Mouse (Mus musculus) ES-Bruce4 (cell line): ENCODE measurements around the gene Ugt1a6a. TPM values are rescaled to one million over a fixed set of nuclear protein-coding genes. Genes with fewer than 3 reads are reported as not detected.
A peak's percentile ranks its signal among the peaks of the same experiment; 100 is the strongest.
"Not testable (repeated sequence)": the region's sequence is repeated elsewhere in the genome, so short reads cannot be mapped to it uniquely, and the experiment has no call there.

Experiments
- H3K27ac ChIP-seq: 2 replicates; pipeline ENCODE4 v1.5.1; 2012; ENCODE audit warnings: low read length, inconsistent platforms; ENCODE audit not compliant: insufficient read depth
- H3K27me3 ChIP-seq: 2 replicates; pipeline ENCODE4 v1.6.1; 2012; ENCODE audit warnings: mild to moderate bottlenecking, low read length, inconsistent platforms; ENCODE audit not compliant: control insufficient read depth, poor library complexity, insufficient read depth, severe bottlenecking
- H3K36me3 ChIP-seq: 2 replicates; pipeline ENCODE4 v1.6.1; 2012; ENCODE audit warnings: inconsistent platforms, mild to moderate bottlenecking, low read length, moderate library complexity; ENCODE audit not compliant: control insufficient read depth, poor library complexity, insufficient read depth, severe bottlenecking
- H3K4me1 ChIP-seq: one replicate; pipeline ENCODE4 v1.8.1; 2011; ENCODE audit warnings: low read length; ENCODE audit not compliant: control insufficient read depth, insufficient read depth
- H3K4me3 ChIP-seq: 2 replicates; pipeline ENCODE4 v1.5.1; 2011; ENCODE audit warnings: low read depth, mild to moderate bottlenecking, low read length
- H3K9ac ChIP-seq: 2 replicates; pipeline ENCODE4 v1.6.1; 2012; ENCODE audit warnings: low read depth, mild to moderate bottlenecking, inconsistent platforms; ENCODE audit not compliant: poor library complexity, severe bottlenecking
- H3K9me3 ChIP-seq: replicated peaks from 2 replicates; pipeline ENCODE4 v1.6.1; 2012; ENCODE audit warnings: mild to moderate bottlenecking, low read length, inconsistent platforms; ENCODE audit not compliant: control insufficient read depth, poor library complexity, insufficient read depth, severe bottlenecking
- CTCF ChIP-seq: IDR thresholded peaks from one replicate; pipeline ENCODE4 v1.8.1; 2011; ENCODE audit warnings: low read depth, low read length
- EP300 ChIP-seq: IDR thresholded peaks from 2 replicates; pipeline ENCODE4 v1.6.1; 2011; ENCODE audit warnings: low read depth, low read length; ENCODE audit not compliant: insufficient read depth
- POLR2A ChIP-seq: IDR thresholded peaks from one replicate; pipeline ENCODE4 v1.8.1; 2011; ENCODE audit warnings: low read length; ENCODE audit not compliant: insufficient read depth
- polyA plus RNA-seq: library from polyadenylated mRNA; stranded (reverse); fragments of >200 nt; gene quantifications from 2 replicates; pipeline ENCODE4 v1.2.4, GENCODE M21; 2011; ENCODE audit warnings: low read depth; ENCODE audit not compliant: missing spikeins, insufficient read depth, insufficient read length

Gene Ugt1a6a
- not detected in 2 replicates for polyA plus RNA-seq

GRCm38 (mm10) chr1:88134457-88135011 is at the start of gene Ugt1a6a:
Ugt1a6a (plus strand) TSS chr1:88134809.
- not testable (repeated sequence) for H3K4me1 ChIP-seq, H3K9me3 ChIP-seq, H3K4me3 ChIP-seq, H3K27me3 ChIP-seq, H3K27ac ChIP-seq, H3K36me3 ChIP-seq, H3K9ac ChIP-seq

- no peaks in the 10 kb centered on the region for H3K27me3 ChIP-seq
- TF ChIP-seq EP300, result no peak
- no peak for TF ChIP-seq POLR2A
- no peak for TF ChIP-seq CTCF
- no peaks in the 10 kb centered on the region for H3K4me1 ChIP-seq
- H3K4me3 ChIP-seq, result no peak overlapping the region
- no peak overlapping the region for H3K27ac ChIP-seq
- H3K36me3 ChIP-seq, result no peaks in the 10 kb centered on the region
- no peak overlapping the region for H3K9ac ChIP-seq
- H3K9me3 ChIP-seq, result no peaks in the 10 kb centered on the region
These were observed 48.5 kb upstream of the Ugt1a6a start for GRCm38 (mm10) chr1:88086125-88086524.

DNA sequence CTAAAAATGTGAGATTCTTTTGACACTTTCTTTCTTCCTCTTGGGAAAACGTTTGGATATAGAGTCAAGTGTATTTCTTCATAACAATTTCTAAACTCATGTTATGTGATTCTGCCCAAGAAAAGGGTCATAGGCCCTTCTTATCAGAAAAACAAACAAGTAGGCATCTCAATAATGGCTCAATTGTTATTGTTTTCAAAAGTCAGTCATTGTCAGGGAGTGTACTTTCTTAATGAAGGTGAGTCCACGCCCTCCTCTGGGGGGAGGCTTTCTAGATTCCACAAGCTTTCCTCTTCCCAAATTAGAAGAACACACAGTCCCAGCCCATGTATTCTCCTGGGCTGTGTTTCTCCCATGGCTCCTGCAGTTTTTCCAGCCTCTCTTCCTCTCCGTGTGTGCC is 47.1 kb upstream of the Ugt1a6a start, which contains the start of gene Ugt1a8:
TSS of gene Ugt1a8 (plus strand) at position 301 of the 400 bp plus-strand sequence.
- no peaks in the 10 kb centered on the region for H3K36me3 ChIP-seq
- TF ChIP-seq CTCF (no peak), POLR2A (no peak), EP300 (no peak)
- H3K4me1 ChIP-seq, result no peaks in the 10 kb centered on the region

DNA sequence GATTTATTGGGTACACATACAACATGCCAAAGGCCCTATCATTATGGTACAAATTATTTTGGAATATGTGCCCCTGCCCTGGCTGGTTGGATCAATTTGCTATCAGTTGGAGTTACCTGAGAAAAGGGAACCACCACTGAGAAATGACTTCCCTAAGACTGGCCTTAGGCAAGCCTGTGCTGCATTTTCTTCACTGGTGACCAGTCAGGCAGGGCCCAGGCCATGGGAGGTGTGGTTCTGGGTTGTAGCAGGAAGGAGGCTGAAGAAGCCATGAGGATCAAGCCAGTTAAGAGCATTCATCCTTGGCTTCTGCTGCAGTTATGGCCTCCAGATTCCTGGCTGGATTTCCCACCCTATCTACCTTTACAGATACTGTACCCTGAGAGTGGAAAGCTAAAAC is 42.3 kb upstream of the Ugt1a6a start:
- no peaks in the 10 kb centered on the region for H3K9me3 ChIP-seq
- H3K36me3 ChIP-seq, result no peaks in the 10 kb centered on the region
- no peak overlapping the region for H3K4me3 ChIP-seq
- H3K27ac ChIP-seq, result no peak overlapping the region
- H3K9ac ChIP-seq, result no peak overlapping the region
- no peaks in the 10 kb centered on the region for H3K4me1 ChIP-seq
- TF ChIP-seq POLR2A, result no peak
- no peak for TF ChIP-seq CTCF
- TF ChIP-seq EP300, result no peak
- H3K27me3 ChIP-seq, result no peaks in the 10 kb centered on the region

More for the DNA sequence above, 47.1 kb upstream of the Ugt1a6a start, which contains the start of gene Ugt1a8:
- H3K27me3 ChIP-seq, result no peaks in the 10 kb centered on the region
- no peak within 1 kb of the TSS for H3K27ac ChIP-seq
- H3K9ac ChIP-seq, result no peak within 1 kb of the TSS
- H3K4me3 ChIP-seq, result no peak within 1 kb of the TSS
- H3K9me3 ChIP-seq, result no peaks in the 10 kb centered on the region

DNA sequence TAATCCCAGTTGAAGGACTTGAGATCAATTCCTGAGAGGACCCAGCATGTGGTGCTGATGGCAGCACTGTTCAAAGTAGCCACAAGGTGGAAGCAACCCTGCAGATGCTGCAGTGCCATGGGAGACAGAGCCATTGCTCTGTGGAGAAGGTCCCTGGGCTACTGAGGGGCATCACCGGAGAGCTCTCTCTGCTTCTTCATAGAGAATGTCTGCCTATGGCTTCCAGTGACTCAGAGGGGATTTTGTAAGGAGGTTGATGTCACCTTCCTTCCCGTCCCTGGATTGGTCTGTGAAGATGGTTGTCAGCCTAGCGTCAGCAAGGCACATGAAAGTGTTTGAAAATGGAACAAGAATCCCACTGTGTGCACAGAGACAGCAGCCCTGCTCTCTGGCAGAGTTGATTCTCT is 40.3 kb upstream of the Ugt1a6a start:
- TF ChIP-seq CTCF, result peak; percentile 3
- H3K36me3 ChIP-seq, H3K9me3 ChIP-seq, H3K27ac ChIP-seq, H3K4me1 ChIP-seq, H3K9ac ChIP-seq, H3K4me3 ChIP-seq, H3K27me3 ChIP-seq: not testable (repeated sequence)

- no peak within 1 kb of the TSS for H3K4me3 ChIP-seq
- H3K36me3 ChIP-seq, result no peaks in the 10 kb centered on the region
- no peak within 1 kb of the TSS for H3K27ac ChIP-seq
- H3K27me3 ChIP-seq, result no peaks in the 10 kb centered on the region
- no peak within 1 kb of the TSS for H3K9ac ChIP-seq
- no peaks in the 10 kb centered on the region for H3K4me1 ChIP-seq
- TF ChIP-seq POLR2A, result no peak
- TF ChIP-seq EP300, result no peak
- no peak for TF ChIP-seq CTCF
- no peaks in the 10 kb centered on the region for H3K9me3 ChIP-seq
These were observed 39.6 kb upstream of the Ugt1a6a start, which contains the start of gene Ugt1a7c for GRCm38 (mm10) chr1:88094941-88095492. Ugt1a7c (plus strand) TSS chr1:88095062.

DNA sequence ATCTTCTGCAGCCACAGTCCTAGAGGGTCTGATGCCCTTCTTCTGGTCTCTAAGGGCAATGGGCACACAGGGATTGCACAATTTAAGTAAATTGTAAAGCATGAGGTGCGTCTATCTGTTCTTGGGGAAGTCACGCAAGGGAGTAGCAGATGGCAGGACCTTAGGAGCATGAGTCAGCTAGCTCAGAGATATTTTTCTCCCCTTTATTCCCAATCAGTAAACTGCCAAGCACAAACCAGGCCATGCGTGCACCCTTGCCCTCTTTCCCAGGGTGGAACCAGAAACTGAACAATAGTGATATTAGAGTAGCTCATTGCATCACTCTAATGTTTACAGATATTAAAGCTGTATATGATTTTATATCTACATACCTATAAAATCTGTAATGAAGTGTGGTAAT is 36.1 kb upstream of the Ugt1a6a start:
- not testable (repeated sequence) for H3K27ac ChIP-seq, H3K36me3 ChIP-seq, H3K9me3 ChIP-seq, H3K4me3 ChIP-seq, H3K4me1 ChIP-seq, H3K27me3 ChIP-seq, H3K9ac ChIP-seq

DNA sequence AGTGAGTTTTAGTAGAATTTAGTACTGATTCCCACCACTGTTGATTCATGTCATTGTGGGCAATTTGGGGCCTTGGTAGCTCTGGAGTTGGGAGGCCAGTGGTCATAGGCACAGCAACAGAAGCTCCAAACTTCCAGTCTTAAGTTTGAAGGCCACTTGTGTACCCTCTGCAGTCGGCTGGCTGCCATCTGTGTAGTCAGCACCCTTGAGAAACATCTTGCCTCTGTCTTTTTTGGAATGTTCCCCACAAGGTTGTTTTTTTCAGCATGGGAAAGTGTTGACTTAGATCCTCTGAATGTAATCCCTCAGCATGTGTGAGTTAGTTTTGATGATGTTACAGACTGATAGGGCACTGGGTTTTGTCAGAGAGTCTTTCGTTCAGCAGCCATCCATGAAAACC is 34.9 kb upstream of the Ugt1a6a start:
- H3K9ac ChIP-seq, H3K27ac ChIP-seq, H3K4me3 ChIP-seq, H3K9me3 ChIP-seq, H3K36me3 ChIP-seq, H3K27me3 ChIP-seq, H3K4me1 ChIP-seq: not testable (repeated sequence)

DNA sequence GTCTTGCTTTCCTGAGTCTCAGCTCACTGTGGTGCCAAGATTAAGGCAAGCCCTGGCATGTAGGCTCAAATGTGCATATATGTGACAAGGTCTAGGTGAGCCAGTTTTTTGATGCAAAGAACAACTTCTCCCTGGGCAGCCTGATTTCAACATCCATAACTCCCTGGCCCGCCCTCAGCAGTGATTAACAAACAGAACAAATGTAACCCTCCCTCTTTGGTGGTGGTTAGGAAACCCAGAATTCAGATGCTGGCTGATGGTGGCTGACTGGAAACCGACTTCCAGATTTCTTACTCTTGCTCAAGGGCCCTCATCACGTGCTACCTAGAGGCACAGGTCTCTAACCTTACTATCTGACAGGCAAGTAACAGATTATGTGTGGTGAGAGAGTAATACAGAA is 31.6 kb upstream of the Ugt1a6a start, which contains the start of gene Ugt1a6b:
TSS of gene Ugt1a6b (plus strand) at position 234 of the 400 bp plus-strand sequence.
- H3K9me3 ChIP-seq, H3K27ac ChIP-seq, H3K9ac ChIP-seq, H3K27me3 ChIP-seq, H3K4me3 ChIP-seq, H3K36me3 ChIP-seq, H3K4me1 ChIP-seq: not testable (repeated sequence)
